ENCODE assay signal across 13 mouse cellular contexts in genomic region chr8:125757106-125757496, GRCm38 (mm10). TPM values are rescaled to one million over a fixed set of nuclear protein-coding genes. Genes with fewer than 3 reads are reported as not detected.
DNase-seq lines count a peak whose midpoint lies in the region; ATAC-seq lines count a peak whose summit lies in the region.
"Had no signal": no experiment of that assay in that cellular context is flagged by ENCODE, and none has a peak within 500 bp of the region (broad histone marks: within the 10 kb centered on the region; RNA-seq: fewer than 3 reads in every experiment).

No protein-coding gene starts in this region.

- intact Hi-C loops in heart, postnatal 14 days (cut with DNase I): no loop called here
- intact Hi-C loops in left cerebral cortex, postnatal 4 days (cut with DNase I): no loop called here

- H3K4me3 ChIP-seq in heart, embryonic 10.5 days: no peak overlapping the region
- H3K4me3 ChIP-seq in limb, embryonic 12.5 days (replicated peaks): no peak overlapping the region
- H3K4me3 ChIP-seq: liver, embryonic 13.5 days had no signal

- no peaks in the 10 kb centered on the region; the same call in 1 of the 2 replicates for H3K27me3 ChIP-seq in heart, embryonic 10.5 days (ENCODE audit: insufficient read depth, poor library complexity, severe bottlenecking)
- no peaks in the 10 kb centered on the region for H3K27me3 ChIP-seq in limb, embryonic 12.5 days
- H3K27me3 ChIP-seq: liver, embryonic 13.5 days; Patski had no signal

- H3K9ac ChIP-seq in limb, embryonic 12.5 days (replicated peaks): no peak overlapping the region
- H3K9ac ChIP-seq: liver, embryonic 13.5 days had no signal

- WGBS in heart, embryonic 10.5 days: 53% methylated on average over 1 of the region's 1 CpGs
- WGBS in limb, embryonic 12.5 days: 82% methylated on average over 1 of the region's 1 CpGs

- no peaks in the 10 kb centered on the region for H3K9me3 ChIP-seq in heart, embryonic 10.5 days
- no peaks in the 10 kb centered on the region for H3K9me3 ChIP-seq in limb, embryonic 12.5 days
- H3K9me3 ChIP-seq: liver, embryonic 13.5 days had no signal

- no peaks in the 10 kb centered on the region for H3K36me3 ChIP-seq in heart, embryonic 10.5 days
- H3K36me3 ChIP-seq in limb, embryonic 12.5 days: no peaks in the 10 kb centered on the region
- H3K36me3 ChIP-seq: liver, embryonic 13.5 days had no signal

- DNase-seq in heart, embryonic 10.5 days (ENCODE audit: low spot score): no peak
- DNase-seq in heart, postnatal 14 days: no peak
- DNase-seq in left cerebral cortex, postnatal 4 days: peak; percentile 48
- DNase-seq in left cerebral cortex, adult 18-20 months (ENCODE audit: low spot score in 2 of 2): no peak
- DNase-seq in cerebellum, adult 9-10 months: peak; percentile 50
- no peak for DNase-seq in gastrocnemius, adult 18-20 months (ENCODE audit: low spot score)
- DNase-seq in layer of hippocampus, postnatal 25 days (ENCODE audit: extremely low spot score in 1 of 2, low spot score in 1 of 2): no peak
- DNase-seq: gastrocnemius, postnatal 14 days; liver, embryonic 13.5 days had no signal

- no peak overlapping the region for H3K4me2 ChIP-seq in limb, embryonic 12.5 days
- H3K4me2 ChIP-seq: liver, embryonic 13.5 days; midbrain, embryonic 11.5 days had no signal

- H3K4me1 ChIP-seq in heart, embryonic 10.5 days: peaks cover 17% of the 10 kb centered on the region
- peaks cover 13% of the 10 kb centered on the region for H3K4me1 ChIP-seq in limb, embryonic 12.5 days (replicated peaks)

- peak overlapping the region; percentile 78 for H3K27ac ChIP-seq in heart, embryonic 10.5 days
- H3K27ac ChIP-seq in limb, embryonic 12.5 days: no peak overlapping the region
- H3K27ac ChIP-seq: liver, embryonic 13.5 days had no signal

- peak; percentile 45; the same call in 1 of the 2 replicates for ATAC-seq in limb, embryonic 12.5 days (ENCODE audit: insufficient number of reproducible peaks, insufficient read depth, low FRiP score, low TSS enrichment, low read depth)
- ATAC-seq: intestine, postnatal 0 days; Patski had no signal

RNA-seq across cellular contexts. Expression of gene Ntpcr, which starts 27.3 kb away (rescaled TPM):
- 25.7 and 26.1 TPM in 2 replicates for polyA plus RNA-seq in heart, embryonic 10.5 days (2016; fragmentation: Nextera tagmentation; extraction: Ambion mirVana)
- 10 to 100 TPM; 15.9 to 17.8 TPM for total RNA-seq in heart, postnatal 14 days (2021)
- 10 to 100 TPM; 17.4 to 19.3 TPM for total RNA-seq in left cerebral cortex, postnatal 4 days (2021)
- 10 to 100 TPM; 22.9 to 23.1 TPM for total RNA-seq in left cerebral cortex, adult 18-20 months (2021)
- 24.8 and 25.5 TPM in 2 replicates for polyA plus RNA-seq in limb, embryonic 12.5 days (2016; fragmentation: Nextera tagmentation; extraction: Ambion mirVana)
- 10 to 100 TPM in 1 of 2 experiments, 1 to 10 TPM in 1; 9.9 to 10.2 TPM for total RNA-seq in gastrocnemius, adult 18-20 months (2021)
- total RNA-seq in layer of hippocampus, postnatal 25 days (2021): 10 to 100 TPM; 21.0 to 21.4 TPM

Comparison
In these comparisons a context has a peak if more than half of its experiments do, and no peak if none do; other contexts are left out.
1. DNase-seq: peak in left cerebral cortex, postnatal 4 days (single experiment) and cerebellum, adult 9-10 months (single experiment); none in heart, embryonic 10.5 days (single experiment), heart, postnatal 14 days (0 of 2), left cerebral cortex, adult 18-20 months (0 of 2), gastrocnemius, adult 18-20 months (single experiment) and layer of hippocampus, postnatal 25 days (0 of 2).